Mouse (Mus musculus): Measurements from ENCODE around the gene Gm12166.

GRCm38 (mm10) chr11:46084568-46084967 lies 32.4 kb upstream of the Gm12166 start:
- no peak for TF ChIP-seq POLR2A (IDR thresholded peaks at IDR 0.05; ENCODE audit: insufficient read length, low read depth)
- no peak for TF ChIP-seq REST (IDR thresholded peaks at IDR 0.05; ENCODE audit: insufficient read depth, insufficient read length)
- no peak for TF ChIP-seq USF1 (IDR thresholded peaks at IDR 0.05; ENCODE audit: low read depth)
- no peak for TF ChIP-seq MYOD1 (IDR thresholded peaks at IDR 0.05; ENCODE audit: control insufficient read depth in 1 of 3, insufficient read length in 2 of 3, low read depth in 2 of 3)
- TF ChIP-seq MAX (IDR thresholded peaks at IDR 0.05; ENCODE audit: low read depth) = no peak
- TF ChIP-seq CEBPB (IDR thresholded peaks at IDR 0.05; ENCODE audit: insufficient read depth, poor library complexity, severe bottlenecking) = peak; percentile 63; the same call in 1 of the 2 replicates
- no peak for TF ChIP-seq SRF (IDR thresholded peaks at IDR 0.05; ENCODE audit: control insufficient read depth, insufficient read length, low read depth)
- TF ChIP-seq TCF3 (IDR thresholded peaks at IDR 0.05; ENCODE audit: insufficient read length, low read depth) = no peak
- no peak for TF ChIP-seq TCF12 (IDR thresholded peaks at IDR 0.05; ENCODE audit: insufficient read depth, poor library complexity, severe bottlenecking)
- no peak for TF ChIP-seq POLR2AphosphoS2 (IDR thresholded peaks at IDR 0.05; ENCODE audit: insufficient read length, low read depth)
